8 mouse cellular contexts compared by ENCODE assay signal in genomic region chr5:66996886-66997599, GRCm38 (mm10).
DNase-seq lines count a peak whose midpoint lies in the region; ATAC-seq and TF ChIP-seq lines count a peak whose summit lies in the region.

No protein-coding gene starts in this region.

- H3K27me3 ChIP-seq in embryonic facial prominence, embryonic 15.5 days, result no peaks in the 10 kb centered on the region
- peaks cover 78% of the 10 kb centered on the region for H3K27me3 ChIP-seq in heart, embryonic 13.5 days (replicated peaks)
- H3K27me3 ChIP-seq in kidney, postnatal 0 days (ENCODE audit: insufficient read depth, low read length), result no peaks in the 10 kb centered on the region
- H3K27me3 ChIP-seq in neural tube, embryonic 12.5 days (replicated peaks), result no peaks in the 10 kb centered on the region

- peaks cover 31% of the 10 kb centered on the region for H3K4me1 ChIP-seq in embryonic facial prominence, embryonic 15.5 days
- peaks cover 23% of the 10 kb centered on the region for H3K4me1 ChIP-seq in heart, embryonic 13.5 days
- H3K4me1 ChIP-seq in kidney, postnatal 0 days (replicated peaks; ENCODE audit: insufficient read depth, low read length), result no peaks in the 10 kb centered on the region; the same call in 1 of the 2 replicates
- peaks cover 22% of the 10 kb centered on the region for H3K4me1 ChIP-seq in neural tube, embryonic 12.5 days

- peak overlapping the region; percentile 56 for H3K4me2 ChIP-seq in embryonic facial prominence, embryonic 15.5 days (replicated peaks)
- peak overlapping the region; percentile 79 for H3K4me2 ChIP-seq in heart, embryonic 13.5 days
- peak overlapping the region; percentile 46 for H3K4me2 ChIP-seq in kidney, postnatal 0 days (ENCODE audit: low read length)
- H3K4me2 ChIP-seq in neural tube, embryonic 12.5 days (replicated peaks), result peak overlapping the region; percentile 66

- WGBS in embryonic facial prominence, embryonic 15.5 days, result 5% methylated on average over 33 of the region's 33 CpGs
- 3% methylated on average over 33 of the region's 33 CpGs for WGBS in heart, embryonic 13.5 days
- 8% methylated on average over 33 of the region's 33 CpGs for WGBS in kidney, postnatal 0 days
- WGBS in neural tube, embryonic 12.5 days, result 2% methylated on average over 33 of the region's 33 CpGs

- H3K4me3 ChIP-seq in embryonic facial prominence, embryonic 15.5 days (replicated peaks), result peak overlapping the region; percentile 36
- peak overlapping the region; percentile 50 for H3K4me3 ChIP-seq in heart, embryonic 13.5 days
- H3K4me3 ChIP-seq in kidney, postnatal 0 days (replicated peaks; ENCODE audit: low read depth, low read length), result peak overlapping the region; percentile 10
- H3K4me3 ChIP-seq in neural tube, embryonic 12.5 days, result peak overlapping the region; percentile 31

- peak overlapping the region; percentile 23; the same call in 1 of the 2 replicates for H3K27ac ChIP-seq in embryonic facial prominence, embryonic 15.5 days (replicated peaks)
- H3K27ac ChIP-seq in heart, embryonic 13.5 days (replicated peaks), result no peak overlapping the region
- no peak overlapping the region for H3K27ac ChIP-seq in kidney, postnatal 0 days
- H3K27ac ChIP-seq in neural tube, embryonic 12.5 days, result peak overlapping the region; percentile 62; the same call in 1 of the 2 replicates

- H3K9ac ChIP-seq in embryonic facial prominence, embryonic 15.5 days, result no peak overlapping the region; the same call in 1 of the 2 replicates
- H3K9ac ChIP-seq in heart, embryonic 13.5 days, result peak overlapping the region; percentile 66
- no peak overlapping the region for H3K9ac ChIP-seq in kidney, postnatal 0 days (ENCODE audit: low read depth, low read length)
- H3K9ac ChIP-seq in neural tube, embryonic 12.5 days, result peak overlapping the region; percentile 61

- 0 out of 2 replicates have a peak, but pooled peaks cover 8% of the 10 kb centered on the region for H3K36me3 ChIP-seq in embryonic facial prominence, embryonic 15.5 days
- peaks cover 6% of the 10 kb centered on the region; the same call in 1 of the 2 replicates for H3K36me3 ChIP-seq in heart, embryonic 13.5 days
- H3K36me3 ChIP-seq in kidney, postnatal 0 days (ENCODE audit: insufficient read depth, low read length), result no peaks in the 10 kb centered on the region
- peaks cover 10% of the 10 kb centered on the region; the same call in 1 of the 2 replicates for H3K36me3 ChIP-seq in neural tube, embryonic 12.5 days

- DNase-seq in spleen, postnatal 4 days (ENCODE audit: low spot score in 2 of 2), result peak; percentile 30 to 72
- DNase-seq in spleen, adult 12 weeks (ENCODE audit: low spot score), result no peak
- peak; percentile 92 for DNase-seq in kidney, postnatal 0 days (ENCODE audit: low spot score)
- peak; percentile 71 for DNase-seq in liver
- DNase-seq in thymus, postnatal 25 days, result peak; percentile 14

- no peaks in the 10 kb centered on the region for H3K9me3 ChIP-seq in embryonic facial prominence, embryonic 15.5 days (replicated peaks)
- H3K9me3 ChIP-seq in heart, embryonic 13.5 days, result no peaks in the 10 kb centered on the region
- H3K9me3 ChIP-seq in kidney, postnatal 0 days (replicated peaks; ENCODE audit: low read length), result no peaks in the 10 kb centered on the region
- H3K9me3 ChIP-seq in neural tube, embryonic 12.5 days, result no peaks in the 10 kb centered on the region

- peak; percentile 81 for ATAC-seq in embryonic facial prominence, embryonic 15.5 days (ENCODE audit: insufficient number of reproducible peaks, low FRiP score, low TSS enrichment, low read depth)
- no peak; the same call in 1 of the 2 replicates for ATAC-seq in heart, embryonic 13.5 days (ENCODE audit: extremely low read depth, insufficient number of reproducible peaks, low FRiP score, low TSS enrichment)
- ATAC-seq in kidney, postnatal 0 days (replicated peaks; ENCODE audit: low FRiP score, low read depth), result peak; percentile 73
- ATAC-seq in neural tube, embryonic 12.5 days (ENCODE audit: low FRiP score, low read depth), result peak; percentile 86

- TF ChIP-seq CTCF in kidney, postnatal 0 days (IDR thresholded peaks at IDR 0.05; ENCODE audit: low read depth), result peak; percentile 93

Comparison
In these comparisons a context has a peak if more than half of its experiments do, and no peak if none do; other contexts are left out.
1. H3K27ac ChIP-seq: peak in embryonic facial prominence, embryonic 15.5 days (single experiment) and neural tube, embryonic 12.5 days (single experiment); none in heart, embryonic 13.5 days (single experiment) and kidney, postnatal 0 days (single experiment).
2. H3K9ac ChIP-seq: peak in heart, embryonic 13.5 days (single experiment) and neural tube, embryonic 12.5 days (single experiment); none in embryonic facial prominence, embryonic 15.5 days (single experiment) and kidney, postnatal 0 days (single experiment).
3. Peak in every context shown above with its lines, with median percentiles within 50 percentile points of each other: H3K4me2 ChIP-seq and H3K4me3 ChIP-seq.